Mouse (Mus musculus) neural tube, embryonic 11.5 days (tissue): Measurements from ENCODE around the gene Zfand4. TPM values are rescaled to one million over a fixed set of nuclear protein-coding genes. Genes with fewer than 3 reads are reported as not detected.

Experiments used
- ATAC-seq: fragments of 200-750 bp; cut with Nextera tagmentation; 2 replicates; pipeline ENCODE4 v1.8.0; 2017; ENCODE audit warnings: moderate number of reproducible peaks, mild to moderate bottlenecking, moderate TSS enrichment, moderate library complexity; ENCODE audit not compliant: insufficient read depth, low FRiP score, low TSS enrichment
- DNase-seq: peaks from one replicate; pipeline ENCODE4 v3.0.0-alpha.2; 2015; ENCODE audit warnings: low spot score
- H3K27ac ChIP-seq: fragments of 300-500 bp; sonication (generic); 2 replicates; pipeline ENCODE4 v1.5.1; 2014; ENCODE audit warnings: low read depth, mild to moderate bottlenecking, low read length
- H3K27me3 ChIP-seq: fragments of 300-500 bp; sonication (generic); 2 replicates; pipeline ENCODE4 v1.6.1; 2014; ENCODE audit warnings: mild to moderate bottlenecking, low read length, mixed read lengths; ENCODE audit not compliant: control insufficient read depth, insufficient read depth
- H3K36me3 ChIP-seq: fragments of 300-500 bp; sonication (generic); 2 replicates; pipeline ENCODE4 v1.6.1; 2014; ENCODE audit warnings: mild to moderate bottlenecking, low read length, moderate library complexity, mixed read lengths; ENCODE audit not compliant: control insufficient read depth, insufficient read depth
- H3K4me1 ChIP-seq: fragments of 300-500 bp; sonication (generic); 2 replicates; pipeline ENCODE4 v1.6.1; 2014; ENCODE audit warnings: low read length, mixed read lengths; ENCODE audit not compliant: control insufficient read depth, insufficient read depth
- H3K4me2 ChIP-seq: fragments of 300-500 bp; sonication (generic); 2 replicates; pipeline ENCODE4 v1.6.1; 2014; ENCODE audit warnings: low read depth, mild to moderate bottlenecking, moderate library complexity
- H3K4me3 ChIP-seq: fragments of 300-500 bp; sonication (generic); 2 replicates; pipeline ENCODE4 v1.5.1; 2014; ENCODE audit warnings: low read depth, low read length
- H3K9ac ChIP-seq: fragments of 300-500 bp; sonication (generic); 2 replicates; pipeline ENCODE4 v1.6.1; 2014; ENCODE audit warnings: mild to moderate bottlenecking, low read length
- H3K9me3 ChIP-seq: fragments of 300-500 bp; sonication (generic); 2 replicates; pipeline ENCODE4 v1.6.1; 2016; ENCODE audit warnings: low read length; ENCODE audit not compliant: control insufficient read depth
- WGBS: fragments of 180-500 bp; shearing (Covaris S2); extraction: QIAGEN DNeasy Blood & Tissue Kit; methylation state at CpG from one replicate; pipeline ENCODE4 v1.1.7; 2014; 5-methylcytosine and 5-hydroxymethylcytosine counted together
- polyA plus RNA-seq: library from polyadenylated mRNA; unstranded; fragments of >200 nt; fragmentation: Nextera tagmentation; extraction: Ambion mirVana; gene quantifications from 2 replicates; pipeline ENCODE4 v1.2.1, GENCODE M21; 2014

Zfand4 gene
- polyA plus RNA-seq, 1 experiment from 2014 or later: 7.1 TPM

DNA sequence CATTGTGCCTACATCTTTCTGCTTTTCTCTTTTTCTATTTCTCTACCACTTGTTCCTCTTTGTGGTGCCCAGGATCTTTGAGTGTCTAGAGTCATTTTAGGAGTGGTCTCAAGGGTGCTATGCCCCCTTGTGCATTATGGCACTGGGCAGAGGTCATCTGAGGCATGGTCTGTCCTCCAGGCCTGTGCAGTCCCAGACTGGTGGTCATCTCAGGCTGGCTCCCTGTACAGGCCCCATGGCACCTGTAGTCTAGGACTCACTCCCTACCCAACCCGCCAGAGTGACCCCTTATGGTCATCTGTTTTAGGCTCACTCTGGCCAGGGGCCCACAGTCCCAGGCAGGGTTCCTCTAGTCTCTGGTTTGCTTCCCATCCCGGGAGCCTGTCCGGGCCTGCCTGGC lies 107.5 kb downstream of the Zfand4 start:
- Histone ChIP-seq H3K4me2 (no peak overlapping the region), H3K27ac (no peak overlapping the region), H3K36me3 (no peaks in the 10 kb centered on the region), H3K4me3 (no peak overlapping the region), H3K4me1 (no peaks in the 10 kb centered on the region), H3K9me3 (no peaks in the 10 kb centered on the region), H3K27me3 (no peaks in the 10 kb centered on the region), H3K9ac (no peak overlapping the region)
- DNase-seq: no peak
- ATAC-seq: no peak
- WGBS: 91% methylated on average over 3 of the region's 3 CpGs

DNA sequence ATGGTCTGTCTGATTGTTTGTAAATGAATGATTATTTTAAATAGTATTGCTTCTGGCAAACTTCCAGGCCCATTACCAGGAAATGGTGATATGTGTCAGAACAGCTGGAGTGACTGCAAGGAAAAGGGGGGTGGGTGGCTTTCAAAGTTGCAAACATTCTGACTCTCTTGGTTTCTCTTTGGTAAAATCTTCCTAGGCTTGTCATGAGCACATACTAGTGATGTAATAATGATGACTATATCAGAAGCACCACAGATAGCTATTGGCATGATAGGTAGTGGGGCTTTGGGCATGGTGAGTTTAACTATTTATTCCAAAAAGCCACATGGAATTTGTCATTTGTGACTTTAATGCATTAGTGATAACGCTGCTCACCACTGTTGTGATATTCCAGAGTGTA lies 110.1 kb downstream of the Zfand4 start:
- 91% methylated on average over 1 of the region's 1 CpGs for WGBS
- no peak overlapping the region for H3K27ac ChIP-seq
- ATAC-seq (no peak), DNase-seq (no peak)
- H3K4me1 ChIP-seq: no peaks in the 10 kb centered on the region
- no peak overlapping the region for H3K4me3 ChIP-seq
- H3K4me2 ChIP-seq: no peak overlapping the region
- no peaks in the 10 kb centered on the region for H3K27me3 ChIP-seq
- H3K36me3 ChIP-seq: no peaks in the 10 kb centered on the region
- no peak overlapping the region for H3K9ac ChIP-seq
- H3K9me3 ChIP-seq: no peaks in the 10 kb centered on the region

DNA sequence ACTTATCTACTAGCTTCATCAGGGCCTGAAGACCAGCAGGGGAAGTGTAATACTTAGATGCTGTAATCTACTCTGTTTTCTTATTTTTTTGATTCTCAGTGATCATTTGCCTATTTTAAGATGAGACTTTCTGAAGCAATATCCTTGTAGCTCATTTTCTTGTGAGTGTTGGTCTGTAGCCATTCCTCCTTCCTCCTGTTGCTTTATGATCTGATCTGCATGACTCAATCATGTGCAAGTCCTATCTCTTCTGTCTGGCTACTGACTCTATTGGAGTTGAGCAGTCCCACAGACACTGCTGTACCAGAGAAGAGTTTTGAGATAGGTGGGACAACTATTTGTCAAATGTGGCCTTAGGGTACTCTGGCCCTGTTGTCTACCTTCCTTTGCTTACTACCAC lies 110.6 kb downstream of the Zfand4 start:
- H3K36me3 ChIP-seq: no peaks in the 10 kb centered on the region
- no peak overlapping the region for H3K4me2 ChIP-seq
- ATAC-seq: no peak

DNA sequence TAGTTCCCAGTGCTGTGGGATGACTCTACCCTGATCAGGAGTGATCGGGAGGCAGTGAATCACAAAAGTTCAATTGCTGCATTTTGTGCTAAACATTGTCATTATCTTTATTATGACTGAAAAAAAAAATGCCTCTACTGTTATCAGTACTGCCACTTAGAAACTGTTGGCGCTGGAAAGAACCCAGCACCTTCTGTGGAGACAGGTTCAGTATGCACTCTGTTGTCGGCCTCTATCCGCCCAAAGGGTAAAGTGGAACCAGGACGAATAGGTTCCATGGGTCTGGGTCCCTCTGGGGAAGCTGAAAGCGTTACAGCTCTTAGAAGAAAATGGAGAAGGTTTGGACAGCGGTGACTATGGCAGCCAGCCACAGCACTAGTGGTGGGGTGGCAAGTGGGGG lies 114.9 kb downstream of the Zfand4 start:
- 93% methylated on average over 7 of the region's 7 CpGs for WGBS
- DNase-seq: no peak
- Histone ChIP-seq H3K27me3 (no peaks in the 10 kb centered on the region), H3K36me3 (no peaks in the 10 kb centered on the region), H3K4me2 (no peak overlapping the region), H3K27ac (no peak overlapping the region), H3K9ac (no peak overlapping the region), H3K9me3 (no peaks in the 10 kb centered on the region), H3K4me1 (no peaks in the 10 kb centered on the region), H3K4me3 (no peak overlapping the region)
- ATAC-seq: no peak

More for the DNA sequence above, 110.6 kb downstream of the Zfand4 start:
- no peak for DNase-seq
- no peaks in the 10 kb centered on the region for H3K9me3 ChIP-seq
- H3K27me3 ChIP-seq: no peaks in the 10 kb centered on the region
- no peak overlapping the region for H3K4me3 ChIP-seq
- H3K4me1 ChIP-seq: no peaks in the 10 kb centered on the region
- H3K9ac ChIP-seq: no peak overlapping the region
- H3K27ac ChIP-seq: no peak overlapping the region

Other genes starting within 250 kb of the Zfand4 start
- 18.6 and 19.8 TPM in 2 replicates for gene Tmcc1, start 70.7 kb upstream of the Zfand4 start, polyA plus RNA-seq
- gene Washc2, start 56.2 kb upstream of the Zfand4 start, polyA plus RNA-seq: 52.1 and 64.7 TPM in 2 replicates
- gene March8, start 73.8 kb downstream of the Zfand4 start, polyA plus RNA-seq: 38.8 and 41.6 TPM in 2 replicates
- 1.0 and 2.3 TPM in 2 replicates for gene Alox5, start 197.0 kb downstream of the Zfand4 start, polyA plus RNA-seq
- gene Olfr211, start 224.9 kb downstream of the Zfand4 start, polyA plus RNA-seq: not detected in 2 replicates
- not detected in 2 replicates for gene Olfr212, start 242.3 kb downstream of the Zfand4 start, polyA plus RNA-seq